Mouse (Mus musculus): ENCODE data around the gene Trappc1. TPM values are rescaled to one million over a fixed set of nuclear protein-coding genes. Genes with fewer than 3 reads are reported as not detected.

Trappc1 gene
- polyA plus RNA-seq, 1 experiment, result 1.9 TPM

- Histone ChIP-seq H3K36me3 (ENCODE audit: control insufficient read depth) (peaks cover 5% of the 10 kb centered on the region; the same call in 1 of the 2 replicates), H3K27me3 (ENCODE audit: control insufficient read depth) (peaks cover 59% of the 10 kb centered on the region)
These were observed 47.8 kb downstream of the Trappc1 start for GRCm38 (mm10) chr11:69371601-69372000.

GRCm38 (mm10) chr11:69372056-69372779 is 48.4 kb downstream of the Trappc1 start:
- TF ChIP-seq TAL1 (IDR thresholded peaks at IDR 0.05; ENCODE audit: low read length) (no peak), GATA1 (IDR thresholded peaks at IDR 0.05; ENCODE audit: low read length) (no peak)
- H3K9me3 ChIP-seq (ENCODE audit: control insufficient read depth, low read length), result peaks cover 7% of the 10 kb centered on the region; the same call in 1 of the 2 replicates
- peaks cover 71% of the 10 kb centered on the region for H3K4me1 ChIP-seq (ENCODE audit: control insufficient read depth)
- H3K36me3 ChIP-seq (ENCODE audit: control insufficient read depth), result peaks cover 5% of the 10 kb centered on the region; the same call in 1 of the 2 replicates
- peaks cover 52% of the 10 kb centered on the region for H3K27me3 ChIP-seq (ENCODE audit: control insufficient read depth)
- peak overlapping the region; percentile 59 for H3K4me3 ChIP-seq (replicated peaks)

More at GRCm38 (mm10) chr11:69371601-69372000, 47.8 kb downstream of the Trappc1 start:
- Histone ChIP-seq H3K4me3 (replicated peaks) (no peak overlapping the region), H3K4me1 (ENCODE audit: control insufficient read depth) (peaks cover 74% of the 10 kb centered on the region), H3K9me3 (ENCODE audit: control insufficient read depth, low read length) (peaks cover 7% of the 10 kb centered on the region; the same call in 1 of the 2 replicates)
- no peak for TF ChIP-seq TAL1 (IDR thresholded peaks at IDR 0.05; ENCODE audit: low read length)
- no peak for TF ChIP-seq GATA1 (IDR thresholded peaks at IDR 0.05; ENCODE audit: low read length)

- peaks cover 70% of the 10 kb centered on the region for H3K4me1 ChIP-seq (ENCODE audit: control insufficient read depth)
- H3K27me3 ChIP-seq (ENCODE audit: control insufficient read depth), result peaks cover 47% of the 10 kb centered on the region
- peaks cover 6% of the 10 kb centered on the region; the same call in 1 of the 2 replicates for H3K9me3 ChIP-seq (ENCODE audit: control insufficient read depth, low read length)
- peaks cover 5% of the 10 kb centered on the region; the same call in 1 of the 2 replicates for H3K36me3 ChIP-seq (ENCODE audit: control insufficient read depth)
- H3K4me3 ChIP-seq (replicated peaks), result peak overlapping the region; percentile 59
- TF ChIP-seq GATA1 (IDR thresholded peaks at IDR 0.05; ENCODE audit: low read length) (no peak), TAL1 (IDR thresholded peaks at IDR 0.05; ENCODE audit: low read length) (no peak)
These were observed 49.0 kb downstream of the Trappc1 start for GRCm38 (mm10) chr11:69372780-69373170.

GRCm38 (mm10) chr11:69373223-69373965 is 49.6 kb downstream of the Trappc1 start:
- H3K36me3 ChIP-seq (ENCODE audit: control insufficient read depth), result peaks cover 5% of the 10 kb centered on the region; the same call in 1 of the 2 replicates
- TF ChIP-seq TAL1 (IDR thresholded peaks at IDR 0.05; ENCODE audit: low read length), result peak; percentile 69
- peak; percentile 78 for TF ChIP-seq GATA1 (IDR thresholded peaks at IDR 0.05; ENCODE audit: low read length)
- peaks cover under 1% of the 10 kb centered on the region; the same call in 1 of the 2 replicates for H3K9me3 ChIP-seq (ENCODE audit: control insufficient read depth, low read length)
- H3K4me3 ChIP-seq (replicated peaks), result peak overlapping the region; percentile 59
- H3K27me3 ChIP-seq (ENCODE audit: control insufficient read depth), result peaks cover 41% of the 10 kb centered on the region
- H3K4me1 ChIP-seq (ENCODE audit: control insufficient read depth), result peaks cover 63% of the 10 kb centered on the region

Other genes starting within 250 kb of the Trappc1 start
- gene Vamp2, start 235.5 kb upstream of the Trappc1 start, polyA plus RNA-seq (2012), result 7.9 and 9.1 TPM in 2 replicates
- gene Per1, start 228.8 kb upstream of the Trappc1 start, polyA plus RNA-seq (2012), result 1.4 and 1.5 TPM in 2 replicates
- 0.05 TPM in 1 of 2 replicates, not detected in the other for gene Hes7, start 203.6 kb upstream of the Trappc1 start, polyA plus RNA-seq (2012)
- not detected in 2 replicates for gene 9130213A22Rik, start 201.4 kb upstream of the Trappc1 start, polyA plus RNA-seq (2012)
- gene Aloxe3, start 198.1 kb upstream of the Trappc1 start, polyA plus RNA-seq (2012), result 0.01 TPM in 1 of 2 replicates, not detected in the other
- not detected in 2 replicates for gene Alox12b, start 167.0 kb upstream of the Trappc1 start, polyA plus RNA-seq (2012)
- gene Alox8, start 126.1 kb upstream of the Trappc1 start, polyA plus RNA-seq (2012), result not detected in 2 replicates
- not detected in 2 replicates for gene Gucy2e, start 86.9 kb upstream of the Trappc1 start, polyA plus RNA-seq (2012)
- 3.4 and 4.9 TPM in 2 replicates for gene Cntrob, start 205 bp upstream of the Trappc1 start, polyA plus RNA-seq (2012)
- gene Kcnab3, start 2.3 kb downstream of the Trappc1 start, polyA plus RNA-seq (2012), result not detected in 2 replicates
- gene Rnf227, start 16.5 kb downstream of the Trappc1 start, polyA plus RNA-seq (2012), result 0.06 TPM in 1 of 2 replicates, not detected in the other
- gene Chd3, start 45.4 kb downstream of the Trappc1 start, polyA plus RNA-seq (2012), result 1.1 and 1.8 TPM in 2 replicates
- gene Naa38, start 71.5 kb downstream of the Trappc1 start, polyA plus RNA-seq (2012), result 17.5 and 24.2 TPM in 2 replicates
- 0.12 and 0.40 TPM in 2 replicates for gene Cyb5d1, start 71.7 kb downstream of the Trappc1 start, polyA plus RNA-seq (2012)
- 0.08 TPM in 1 of 2 replicates, not detected in the other for gene Tmem88, start 74.3 kb downstream of the Trappc1 start, polyA plus RNA-seq (2012)
- 0.51 and 0.65 TPM in 2 replicates for gene Kdm6b, start 89.7 kb downstream of the Trappc1 start, polyA plus RNA-seq (2012)
- gene Dnah2, start 225.1 kb downstream of the Trappc1 start, polyA plus RNA-seq (2012), result 0.04 TPM in 1 of 2 replicates, not detected in the other
- 0.15 and 0.20 TPM in 2 replicates for gene Efnb3, start 236.2 kb downstream of the Trappc1 start, polyA plus RNA-seq (2012)

Measured in erythroblast, embryonic 14.5 days (primary cell).